Comparison of ENCODE assay signal across 10 mouse cellular contexts in the genomic region with DNA sequence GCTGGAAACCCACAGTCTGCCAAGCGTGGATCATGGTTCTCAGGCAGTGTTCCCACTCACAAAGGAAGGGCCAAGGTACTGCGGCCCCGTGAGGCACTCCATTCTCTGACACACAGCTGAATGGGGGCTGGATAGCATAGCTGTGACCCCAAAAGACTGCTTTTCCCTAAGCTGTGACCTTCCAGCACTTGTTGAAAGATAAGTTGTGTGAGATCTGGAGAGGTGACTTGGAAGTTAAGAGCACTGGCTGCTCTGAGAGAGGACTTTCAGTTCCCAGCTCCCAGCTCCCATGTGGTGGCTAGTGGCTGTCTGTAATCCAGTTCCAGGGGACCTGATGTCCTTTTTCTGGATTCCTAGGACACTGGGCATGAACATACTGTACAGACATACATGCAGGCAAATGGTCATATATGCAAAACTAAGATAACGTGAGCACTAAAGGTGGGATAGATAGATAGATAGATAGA.
A peak's percentile ranks its signal among the peaks of the same experiment; 100 is the strongest.
DNase-seq lines count a peak whose midpoint lies in the region; ATAC-seq and TF ChIP-seq lines count a peak whose summit lies in the region.
"Had no signal": no experiment of that assay in that cellular context is flagged by ENCODE, and none has a peak within 500 bp of the region (broad histone marks: within the 10 kb centered on the region; RNA-seq: fewer than 3 reads in every experiment).

No protein-coding gene starts in this region.

- H3K27me3 ChIP-seq in kidney, embryonic 16.5 days (ENCODE audit: insufficient read depth, low read length) = no peaks in the 10 kb centered on the region
- no peaks in the 10 kb centered on the region for H3K27me3 ChIP-seq in E14TG2a.4 (ENCODE audit: insufficient read depth, low read length)
- 0 out of 2 replicates have a peak, but pooled peaks cover under 1% of the 10 kb centered on the region for H3K27me3 ChIP-seq in embryonic facial prominence, embryonic 12.5 days
- H3K27me3 ChIP-seq in intestine, embryonic 15.5 days (replicated peaks) = no peaks in the 10 kb centered on the region

- no peaks in the 10 kb centered on the region for H3K9me3 ChIP-seq in kidney, embryonic 16.5 days (ENCODE audit: low read length)
- H3K9me3 ChIP-seq in E14TG2a.4 (ENCODE audit: low read length) = no peaks in the 10 kb centered on the region
- H3K9me3 ChIP-seq in embryonic facial prominence, embryonic 12.5 days = no peaks in the 10 kb centered on the region
- no peaks in the 10 kb centered on the region for H3K9me3 ChIP-seq in intestine, embryonic 15.5 days

- H3K36me3 ChIP-seq in kidney, embryonic 16.5 days (ENCODE audit: insufficient read depth, low read length) = no peaks in the 10 kb centered on the region; the same call in 1 of the 2 replicates
- peaks cover 4% of the 10 kb centered on the region; the same call in 1 of the 2 replicates for H3K36me3 ChIP-seq in E14TG2a.4 (ENCODE audit: insufficient read depth, low read length)
- H3K36me3 ChIP-seq in embryonic facial prominence, embryonic 12.5 days = no peaks in the 10 kb centered on the region; the same call in 1 of the 2 replicates
- H3K36me3 ChIP-seq in intestine, embryonic 15.5 days = no peaks in the 10 kb centered on the region

- intact Hi-C loops in gastrocnemius, postnatal 36 days (cut with DNase I) = no loop called here

- no peak for TF ChIP-seq CTCF in E14TG2a.4 (conservative IDR thresholded peaks at IDR 0.05; ENCODE audit: low read length)

- no peak overlapping the region for H3K4me3 ChIP-seq in kidney, embryonic 16.5 days (ENCODE audit: low read length)
- peak overlapping the region; percentile 39; the same call in 1 of the 2 replicates for H3K4me3 ChIP-seq in E14TG2a.4 (replicated peaks; ENCODE audit: low read length)
- no peak overlapping the region for H3K4me3 ChIP-seq in embryonic facial prominence, embryonic 12.5 days
- no peak overlapping the region for H3K4me3 ChIP-seq in intestine, embryonic 15.5 days (replicated peaks)

- H3K27ac ChIP-seq in kidney, embryonic 16.5 days (ENCODE audit: low read length) = peak overlapping the region; percentile 27
- no peak overlapping the region for H3K27ac ChIP-seq in embryonic facial prominence, embryonic 12.5 days
- no peak overlapping the region for H3K27ac ChIP-seq in intestine, embryonic 15.5 days

- WGBS in kidney, embryonic 16.5 days = 44% methylated on average over 4 of the region's 4 CpGs
- 56% methylated on average over 4 of the region's 4 CpGs for WGBS in embryonic facial prominence, embryonic 12.5 days
- WGBS in intestine, embryonic 15.5 days = 59% methylated on average over 4 of the region's 4 CpGs

- H3K4me2 ChIP-seq in kidney, embryonic 16.5 days (replicated peaks; ENCODE audit: low read depth, low read length) = peak overlapping the region; percentile 30; the same call in 1 of the 2 replicates
- H3K4me2 ChIP-seq in embryonic facial prominence, embryonic 12.5 days (replicated peaks) = 0 out of 2 replicates have a peak overlapping the region, but pooled peaks have one; percentile 25
- 0 out of 2 replicates have a peak overlapping the region, but pooled peaks have one; percentile 38 for H3K4me2 ChIP-seq in intestine, embryonic 15.5 days (replicated peaks)

- peaks cover 28% of the 10 kb centered on the region for H3K4me1 ChIP-seq in kidney, embryonic 16.5 days (ENCODE audit: insufficient read depth, low read length)
- H3K4me1 ChIP-seq in E14TG2a.4 (replicated peaks; ENCODE audit: low read depth, low read length) = peaks cover 4% of the 10 kb centered on the region
- H3K4me1 ChIP-seq in embryonic facial prominence, embryonic 12.5 days = peaks cover 21% of the 10 kb centered on the region
- H3K4me1 ChIP-seq in intestine, embryonic 15.5 days (replicated peaks) = peaks cover 19% of the 10 kb centered on the region

- no peak for ATAC-seq in kidney, embryonic 16.5 days (ENCODE audit: low FRiP score, low TSS enrichment)
- ATAC-seq in embryonic facial prominence, embryonic 12.5 days (ENCODE audit: insufficient number of reproducible peaks, insufficient read depth, low FRiP score, low TSS enrichment) = peak; percentile 17; the same call in 1 of the 2 replicates
- ATAC-seq in intestine, embryonic 15.5 days = peak; percentile 46; the same call in 1 of the 2 replicates

- no peak for DNase-seq in kidney, adult 11 months
- no peak for DNase-seq in embryo, embryonic 9.5 days (ENCODE audit: extremely low spot score)
- DNase-seq in gastrocnemius, adult 8-10 months (ENCODE audit: low spot score in 2 of 2) = no peak
- DNase-seq in gastrocnemius, postnatal 36 days = no peak
- DNase-seq: adrenal gland, adult 2 months; right cerebral cortex, postnatal 25 days had no signal

- 0 out of 2 replicates have a peak overlapping the region, but pooled peaks have one; percentile 40 for H3K9ac ChIP-seq in kidney, embryonic 16.5 days (replicated peaks; ENCODE audit: low read length)
- H3K9ac ChIP-seq in embryonic facial prominence, embryonic 12.5 days = no peak overlapping the region; the same call in 1 of the 2 replicates
- no peak overlapping the region for H3K9ac ChIP-seq in intestine, embryonic 15.5 days
